Mouse (Mus musculus): ENCODE measurements around the gene Oprl1.

DNA sequence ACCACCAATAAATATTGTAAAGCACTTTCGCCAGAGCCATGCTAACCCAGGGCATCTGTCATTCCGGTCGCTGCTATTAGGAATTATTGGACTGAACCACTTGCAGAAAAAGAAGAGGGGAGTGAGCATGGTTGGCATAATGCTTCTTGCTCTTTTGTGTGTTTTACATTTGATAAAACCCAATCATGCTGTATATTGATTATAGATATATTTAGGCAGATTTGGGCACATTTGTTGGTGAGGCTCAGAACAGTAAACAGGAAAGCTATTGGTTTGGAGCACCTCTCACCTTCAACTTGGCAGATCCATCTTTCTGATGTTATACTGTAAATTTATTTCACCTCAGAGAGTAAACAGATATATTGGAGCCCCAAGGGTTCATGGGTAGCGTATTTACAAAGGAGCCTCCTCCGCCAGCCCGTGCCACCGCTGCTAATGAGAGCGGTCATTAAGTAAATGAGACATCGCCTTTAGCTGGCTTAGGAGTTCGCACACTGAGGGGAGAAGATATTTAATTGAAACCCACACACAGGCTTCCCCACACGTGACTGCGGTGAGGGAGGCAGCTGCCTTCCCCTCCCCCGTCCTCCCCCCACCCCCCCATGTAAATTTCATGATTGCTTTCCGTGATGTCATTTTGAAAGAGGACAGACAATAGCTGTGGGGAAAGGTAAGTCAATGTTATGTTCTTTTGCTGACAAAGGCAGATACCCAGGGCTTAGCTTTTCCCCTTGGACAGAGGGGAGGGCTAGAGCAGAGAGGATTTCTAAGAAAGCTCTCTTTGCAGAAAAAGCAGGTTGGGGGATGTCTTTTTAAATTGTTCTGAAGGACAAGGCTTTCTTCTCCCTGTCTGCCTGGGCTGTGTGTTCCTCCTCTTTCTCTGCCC lies 52.1 kb downstream of the Oprl1 start:
- TF ChIP-seq CTCF (IDR thresholded peaks at IDR 0.05) (no peak), POLR2A (IDR thresholded peaks at IDR 0.05; ENCODE audit: insufficient read depth, low read depth, low read length) (no peak), EP300 (IDR thresholded peaks at IDR 0.05; ENCODE audit: insufficient read depth, low read depth, low read length) (no peak)

All from heart, adult 2 months (tissue).